Mouse (Mus musculus): ENCODE results near the gene Stam2. TPM values are rescaled to one million over a fixed set of nuclear protein-coding genes. Genes with fewer than 3 reads are reported as not detected.

Gene Stam2
- total and polyA plus RNA-seq, 3 experiments, result 9.3 to 25.8 (median 23.0) TPM

- no peak; the same call in 1 of the 2 replicates for ATAC-seq (ENCODE audit: extremely low read depth, insufficient number of reproducible peaks, low FRiP score, poor library complexity, severe bottlenecking)
- no peak for TF ChIP-seq GATA1 (IDR thresholded peaks at IDR 0.05; ENCODE audit: borderline replicate concordance, low read length)
- TF ChIP-seq POLR2AphosphoS5 (IDR thresholded peaks at IDR 0.05; ENCODE audit: insufficient replicate concordance, low read depth, low read length), result no peak
- no peak for TF ChIP-seq GATA2 (IDR thresholded peaks at IDR 0.05; ENCODE audit: borderline replicate concordance, low read depth, low read length)
- TF ChIP-seq TAL1 (conservative IDR thresholded peaks at IDR 0.05; ENCODE audit: low read depth, low read length), result no peak
- TF ChIP-seq CTCF (IDR thresholded peaks at IDR 0.05; ENCODE audit: low read depth, low read length), result no peak
- Histone ChIP-seq H3K9me3 (replicated peaks) (no peaks in the 10 kb centered on the region), H3K4me3 (ENCODE audit: low read depth, low read length) (no peak overlapping the region), H3K27me3 (ENCODE audit: insufficient read depth, low read length) (no peaks in the 10 kb centered on the region), H3K4me1 (ENCODE audit: insufficient read depth, low read depth, low read length) (no peaks in the 10 kb centered on the region; the same call in 1 of the 2 replicates), H3K36me3 (replicated peaks) (no peaks in the 10 kb centered on the region)
- no peak for DNase-seq (ENCODE audit: low spot score)
These were observed 14.6 kb upstream of the Stam2 start for GRCm38 (mm10) chr2:52756691-52757090.

- H3K27me3 ChIP-seq (ENCODE audit: insufficient read depth, low read length), result no peaks in the 10 kb centered on the region
- DNase-seq (ENCODE audit: low spot score) (no peak), ATAC-seq (ENCODE audit: extremely low read depth, insufficient number of reproducible peaks, low FRiP score, poor library complexity, severe bottlenecking) (no peak)
- no peak for TF ChIP-seq POLR2AphosphoS5 (IDR thresholded peaks at IDR 0.05; ENCODE audit: insufficient replicate concordance, low read depth, low read length)
- no peak for TF ChIP-seq GATA1 (IDR thresholded peaks at IDR 0.05; ENCODE audit: borderline replicate concordance, low read length)
- TF ChIP-seq GATA2 (IDR thresholded peaks at IDR 0.05; ENCODE audit: borderline replicate concordance, low read depth, low read length), result no peak
- TF ChIP-seq CTCF (IDR thresholded peaks at IDR 0.05; ENCODE audit: low read depth, low read length), result no peak
- no peak for TF ChIP-seq TAL1 (conservative IDR thresholded peaks at IDR 0.05; ENCODE audit: low read depth, low read length)
- no peak overlapping the region for H3K4me3 ChIP-seq (ENCODE audit: low read depth, low read length)
- no peaks in the 10 kb centered on the region; the same call in 1 of the 2 replicates for H3K4me1 ChIP-seq (ENCODE audit: insufficient read depth, low read depth, low read length)
- no peaks in the 10 kb centered on the region for H3K36me3 ChIP-seq (replicated peaks)
- H3K9me3 ChIP-seq (replicated peaks), result no peaks in the 10 kb centered on the region
These were observed 11.7 kb upstream of the Stam2 start for GRCm38 (mm10) chr2:52753573-52754317.

- Histone ChIP-seq H3K4me1 (ENCODE audit: insufficient read depth, low read depth, low read length) (peaks cover 19% of the 10 kb centered on the region), H3K36me3 (replicated peaks) (peaks cover 12% of the 10 kb centered on the region), H3K27me3 (ENCODE audit: insufficient read depth, low read length) (no peaks in the 10 kb centered on the region), H3K4me3 (ENCODE audit: low read depth, low read length) (no peak overlapping the region), H3K9me3 (replicated peaks) (no peaks in the 10 kb centered on the region)
- TF ChIP-seq GATA2 (IDR thresholded peaks at IDR 0.05; ENCODE audit: borderline replicate concordance, low read depth, low read length), result no peak
- no peak for TF ChIP-seq GATA1 (IDR thresholded peaks at IDR 0.05; ENCODE audit: borderline replicate concordance, low read length)
- no peak for TF ChIP-seq POLR2AphosphoS5 (IDR thresholded peaks at IDR 0.05; ENCODE audit: insufficient replicate concordance, low read depth, low read length)
- no peak for TF ChIP-seq TAL1 (conservative IDR thresholded peaks at IDR 0.05; ENCODE audit: low read depth, low read length)
- no peak for TF ChIP-seq CTCF (IDR thresholded peaks at IDR 0.05; ENCODE audit: low read depth, low read length)
- no peak for ATAC-seq (ENCODE audit: extremely low read depth, insufficient number of reproducible peaks, low FRiP score, poor library complexity, severe bottlenecking)
- no peak for DNase-seq (ENCODE audit: low spot score)
These were observed 2.0 kb upstream of the Stam2 start for GRCm38 (mm10) chr2:52744099-52744498.

GRCm38 (mm10) chr2:52741681-52742255, 313 bp downstream of the Stam2 start:
- ATAC-seq (ENCODE audit: extremely low read depth, insufficient number of reproducible peaks, low FRiP score, poor library complexity, severe bottlenecking), result peak; percentile 10; the same call in 1 of the 2 replicates
- no peaks in the 10 kb centered on the region for H3K27me3 ChIP-seq (ENCODE audit: insufficient read depth, low read length)
- H3K9me3 ChIP-seq (replicated peaks), result no peaks in the 10 kb centered on the region
- DNase-seq (ENCODE audit: low spot score), result peak; percentile 70
- peak overlapping the region; percentile 91 for H3K4me3 ChIP-seq (ENCODE audit: low read depth, low read length)
- TF ChIP-seq GATA1 (IDR thresholded peaks at IDR 0.05; ENCODE audit: borderline replicate concordance, low read length), result no peak
- no peak for TF ChIP-seq POLR2AphosphoS5 (IDR thresholded peaks at IDR 0.05; ENCODE audit: insufficient replicate concordance, low read depth, low read length)
- no peak for TF ChIP-seq CTCF (IDR thresholded peaks at IDR 0.05; ENCODE audit: low read depth, low read length)
- no peak for TF ChIP-seq TAL1 (conservative IDR thresholded peaks at IDR 0.05; ENCODE audit: low read depth, low read length)
- no peak for TF ChIP-seq GATA2 (IDR thresholded peaks at IDR 0.05; ENCODE audit: borderline replicate concordance, low read depth, low read length)
- H3K4me1 ChIP-seq (ENCODE audit: insufficient read depth, low read depth, low read length), result peaks cover 20% of the 10 kb centered on the region
- peaks cover 21% of the 10 kb centered on the region for H3K36me3 ChIP-seq (replicated peaks)

- Histone ChIP-seq H3K27me3 (ENCODE audit: insufficient read depth, low read length) (no peaks in the 10 kb centered on the region), H3K4me3 (ENCODE audit: low read depth, low read length) (no peak overlapping the region; the same call in 1 of the 2 replicates), H3K9me3 (replicated peaks) (no peaks in the 10 kb centered on the region), H3K36me3 (replicated peaks) (peaks cover 21% of the 10 kb centered on the region), H3K4me1 (ENCODE audit: insufficient read depth, low read depth, low read length) (peaks cover 20% of the 10 kb centered on the region)
- TF ChIP-seq POLR2AphosphoS5 (IDR thresholded peaks at IDR 0.05; ENCODE audit: insufficient replicate concordance, low read depth, low read length), result no peak
- TF ChIP-seq TAL1 (conservative IDR thresholded peaks at IDR 0.05; ENCODE audit: low read depth, low read length), result no peak
- no peak for TF ChIP-seq CTCF (IDR thresholded peaks at IDR 0.05; ENCODE audit: low read depth, low read length)
- TF ChIP-seq GATA1 (IDR thresholded peaks at IDR 0.05; ENCODE audit: borderline replicate concordance, low read length), result no peak
- no peak for TF ChIP-seq GATA2 (IDR thresholded peaks at IDR 0.05; ENCODE audit: borderline replicate concordance, low read depth, low read length)
- no peak for ATAC-seq (ENCODE audit: extremely low read depth, insufficient number of reproducible peaks, low FRiP score, poor library complexity, severe bottlenecking)
- no peak for DNase-seq (ENCODE audit: low spot score)
These were observed 1.5 kb downstream of the Stam2 start for GRCm38 (mm10) chr2:52740596-52740995.

GRCm38 (mm10) chr2:52734504-52734903, 7.6 kb downstream of the Stam2 start:
- TF ChIP-seq GATA1 (IDR thresholded peaks at IDR 0.05; ENCODE audit: borderline replicate concordance, low read length) (no peak), POLR2AphosphoS5 (IDR thresholded peaks at IDR 0.05; ENCODE audit: insufficient replicate concordance, low read depth, low read length) (no peak), TAL1 (conservative IDR thresholded peaks at IDR 0.05; ENCODE audit: low read depth, low read length) (no peak)
- Histone ChIP-seq H3K36me3 (replicated peaks) (peaks cover 50% of the 10 kb centered on the region), H3K27me3 (ENCODE audit: insufficient read depth, low read length) (no peaks in the 10 kb centered on the region), H3K9me3 (replicated peaks) (no peaks in the 10 kb centered on the region), H3K4me1 (ENCODE audit: insufficient read depth, low read depth, low read length) (peaks cover 5% of the 10 kb centered on the region; the same call in 1 of the 2 replicates), H3K4me3 (ENCODE audit: low read depth, low read length) (no peak overlapping the region)
- ATAC-seq (ENCODE audit: extremely low read depth, insufficient number of reproducible peaks, low FRiP score, poor library complexity, severe bottlenecking) (no peak), DNase-seq (ENCODE audit: low spot score) (no peak)
